Mouse (Mus musculus) stomach, embryonic 14.5 days (tissue): ENCODE measurements at regions not wholly inside any gene's neighbourhood (a gene's known extent, or its start where the extent isn't known, plus 50 kb on each side); places are given as distances from the start of the nearest gene placed in this dataset.

Experiments
- ATAC-seq: fragments of 200-750 bp; cut with Nextera tagmentation; 2 replicates; pipeline ENCODE4 v1.8.0; 2017; ENCODE audit warnings: low read depth, moderate TSS enrichment; ENCODE audit not compliant: insufficient number of reproducible peaks, insufficient read depth, low FRiP score
- H3K27ac ChIP-seq: fragments of 300-500 bp; sonication (generic); 2 replicates; pipeline ENCODE4 v1.5.1; 2014; ENCODE audit warnings: mild to moderate bottlenecking, low read length, moderate library complexity, mixed read lengths
- H3K27me3 ChIP-seq: fragments of 300-500 bp; sonication (generic); 2 replicates; pipeline ENCODE4 v1.6.1; 2014; ENCODE audit warnings: low read length, control low read depth, mixed read lengths; ENCODE audit not compliant: control insufficient read depth, insufficient read depth
- H3K36me3 ChIP-seq: fragments of 300-500 bp; sonication (generic); 2 replicates; pipeline ENCODE4 v1.6.1; 2014; ENCODE audit warnings: mild to moderate bottlenecking, control low read depth, low read length, moderate library complexity, mixed read lengths; ENCODE audit not compliant: control insufficient read depth, insufficient read depth
- H3K4me1 ChIP-seq: fragments of 300-500 bp; sonication (generic); 2 replicates; pipeline ENCODE4 v1.6.1; 2014; ENCODE audit warnings: low read length, control low read depth, mixed read lengths; ENCODE audit not compliant: control insufficient read depth, insufficient read depth
- H3K4me2 ChIP-seq: fragments of 300-500 bp; sonication (generic); replicated peaks from 2 replicates; pipeline ENCODE4 v1.6.1; 2014; ENCODE audit warnings: low read depth, low read length, control low read depth
- H3K4me3 ChIP-seq: fragments of 300-500 bp; sonication (generic); 2 replicates; pipeline ENCODE4 v1.5.1; 2014; ENCODE audit warnings: low read depth, low read length, control low read depth
- H3K9ac ChIP-seq: fragments of 300-500 bp; sonication (generic); replicated peaks from 2 replicates; pipeline ENCODE4 v1.6.1; 2014; ENCODE audit warnings: low read depth, mild to moderate bottlenecking, control low read depth, low read length, moderate library complexity, mixed read lengths
- H3K9me3 ChIP-seq: fragments of 300-500 bp; sonication (generic); 2 replicates; pipeline ENCODE4 v1.6.1; 2016; ENCODE audit warnings: low read depth, low read length, control low read depth; ENCODE audit not compliant: control insufficient read depth
- WGBS: fragments of 180-500 bp; shearing (Covaris S2); extraction: QIAGEN DNeasy Blood & Tissue Kit; methylation state at CpG from one replicate; pipeline ENCODE4 v1.1.7; 2014; 5-methylcytosine and 5-hydroxymethylcytosine counted together

- no peaks in the 10 kb centered on the region for H3K27me3 ChIP-seq
- no peaks in the 10 kb centered on the region for H3K36me3 ChIP-seq
- WGBS: 83% methylated on average over 2 of the region's 2 CpGs
- H3K4me2 ChIP-seq: no peak overlapping the region
- no peak overlapping the region for H3K9ac ChIP-seq
- H3K4me1 ChIP-seq: no peaks in the 10 kb centered on the region
- H3K9me3 ChIP-seq: no peaks in the 10 kb centered on the region
- no peak for ATAC-seq
- H3K27ac ChIP-seq: no peak overlapping the region
- no peak overlapping the region for H3K4me3 ChIP-seq
Observed at GRCm38 (mm10) chr10:46718349-46719087, 1140.9 kb downstream of the Hace1 start.

- Histone ChIP-seq H3K9ac (no peak overlapping the region), H3K36me3 (no peaks in the 10 kb centered on the region), H3K9me3 (no peaks in the 10 kb centered on the region), H3K27me3 (no peaks in the 10 kb centered on the region), H3K4me1 (no peaks in the 10 kb centered on the region), H3K27ac (no peak overlapping the region), H3K4me3 (no peak overlapping the region), H3K4me2 (no peak overlapping the region)
- ATAC-seq: no peak
- WGBS: 89% methylated on average over 2 of the region's 2 CpGs
Observed at GRCm38 (mm10) chr10:46719088-46719469, 1141.5 kb downstream of the Hace1 start.

- 75% methylated on average over 2 of the region's 2 CpGs for WGBS
- no peaks in the 10 kb centered on the region for H3K27me3 ChIP-seq
- H3K9ac ChIP-seq: no peak overlapping the region
- no peaks in the 10 kb centered on the region for H3K9me3 ChIP-seq
- H3K27ac ChIP-seq: no peak overlapping the region
- H3K4me3 ChIP-seq: no peak overlapping the region
- no peak overlapping the region for H3K4me2 ChIP-seq
- no peaks in the 10 kb centered on the region for H3K36me3 ChIP-seq
- no peak for ATAC-seq
- H3K4me1 ChIP-seq: no peaks in the 10 kb centered on the region
Observed at GRCm38 (mm10) chr10:46723666-46724065, 1146.0 kb downstream of the Hace1 start.

- H3K36me3 ChIP-seq: no peaks in the 10 kb centered on the region
- no peaks in the 10 kb centered on the region for H3K9me3 ChIP-seq
- H3K4me3 ChIP-seq: no peak overlapping the region
- no peak for ATAC-seq
- H3K27me3 ChIP-seq: no peaks in the 10 kb centered on the region
- H3K4me1 ChIP-seq: no peaks in the 10 kb centered on the region
- H3K4me2 ChIP-seq: no peak overlapping the region
- WGBS: 73% methylated on average over 1 of the region's 1 CpGs
- H3K9ac ChIP-seq: no peak overlapping the region
- no peak overlapping the region for H3K27ac ChIP-seq
Observed at GRCm38 (mm10) chr10:46730601-46731000, 1153.0 kb downstream of the Hace1 start.

GRCm38 (mm10) chr10:46733760-46734265 is 1156.2 kb downstream of the Hace1 start:
- ATAC-seq: no peak
- Histone ChIP-seq H3K36me3 (no peaks in the 10 kb centered on the region), H3K9ac (no peak overlapping the region), H3K4me1 (no peaks in the 10 kb centered on the region), H3K9me3 (no peaks in the 10 kb centered on the region), H3K4me2 (no peak overlapping the region), H3K27me3 (no peaks in the 10 kb centered on the region), H3K27ac (no peak overlapping the region), H3K4me3 (no peak overlapping the region)
- WGBS: 36% methylated on average over 2 of the region's 2 CpGs

GRCm38 (mm10) chr10:46741098-46741497 is 1163.5 kb downstream of the Hace1 start:
- no peaks in the 10 kb centered on the region for H3K36me3 ChIP-seq
- H3K27ac ChIP-seq: no peak overlapping the region
- no peak overlapping the region for H3K4me2 ChIP-seq
- H3K27me3 ChIP-seq: no peaks in the 10 kb centered on the region
- WGBS: 80% methylated on average over 3 of the region's 3 CpGs
- ATAC-seq: no peak
- H3K9ac ChIP-seq: no peak overlapping the region
- no peaks in the 10 kb centered on the region for H3K9me3 ChIP-seq
- no peak overlapping the region for H3K4me3 ChIP-seq
- no peaks in the 10 kb centered on the region for H3K4me1 ChIP-seq

GRCm38 (mm10) chr10:46742131-46742530 is 1164.5 kb downstream of the Hace1 start:
- no peak for ATAC-seq
- Histone ChIP-seq H3K4me2 (no peak overlapping the region), H3K27me3 (no peaks in the 10 kb centered on the region), H3K36me3 (no peaks in the 10 kb centered on the region), H3K9ac (no peak overlapping the region), H3K27ac (no peak overlapping the region), H3K9me3 (no peaks in the 10 kb centered on the region), H3K4me3 (no peak overlapping the region), H3K4me1 (no peaks in the 10 kb centered on the region)
- 82% methylated on average over 3 of the region's 3 CpGs for WGBS

- H3K27me3 ChIP-seq: no peaks in the 10 kb centered on the region
- H3K9me3 ChIP-seq: no peaks in the 10 kb centered on the region
- ATAC-seq: no peak
- H3K36me3 ChIP-seq: no peaks in the 10 kb centered on the region
- H3K4me2 ChIP-seq: no peak overlapping the region
- H3K27ac ChIP-seq: no peak overlapping the region
- no peak overlapping the region for H3K9ac ChIP-seq
- H3K4me1 ChIP-seq: no peaks in the 10 kb centered on the region
- no peak overlapping the region for H3K4me3 ChIP-seq
- WGBS: 23% methylated on average over 1 of the region's 1 CpGs
Observed at GRCm38 (mm10) chr10:46760923-46761322, 1183.3 kb downstream of the Hace1 start.

GRCm38 (mm10) chr10:46778729-46779128 is 1201.1 kb downstream of the Hace1 start:
- Histone ChIP-seq H3K4me1 (no peaks in the 10 kb centered on the region), H3K4me3 (no peak overlapping the region), H3K9ac (no peak overlapping the region), H3K9me3 (no peaks in the 10 kb centered on the region), H3K36me3 (no peaks in the 10 kb centered on the region), H3K27ac (no peak overlapping the region), H3K4me2 (no peak overlapping the region), H3K27me3 (no peaks in the 10 kb centered on the region)
- ATAC-seq: no peak
- WGBS: 66% methylated on average over 2 of the region's 2 CpGs
